Mouse (Mus musculus) granulocyte monocyte progenitor cell, adult 5-6 weeks (primary cell): Measurements from ENCODE around the gene Creb3l4. TPM values are rescaled to one million over a fixed set of nuclear protein-coding genes. Genes with fewer than 3 reads are reported as not detected.

Experiments
- ATAC-seq: replicated peaks from 2 replicates; pipeline ENCODE4 v1.8.0; 2016; ENCODE audit warnings: mild to moderate bottlenecking, moderate TSS enrichment, inconsistent platforms; ENCODE audit not compliant: poor library complexity, severe bottlenecking
- total RNA-seq, 2 experiments: library from RNA; stranded (forward) in 1 of 2; stranded (reverse) in 1 of 2; fragments of 200-712, 200-1000 nt in 1 of 2; fragments of >200 nt in 1 of 2; fragmentation: Nextera tagmentation in 1 of 2; gene quantifications; 2 replicates each; pipeline ENCODE4 v1.2.3; 2014 to 2017

The Creb3l4 gene
- total RNA-seq, 2 experiments from 2014 or later: not detected

- no peak for ATAC-seq
Observed at GRCm38 (mm10) chr3:90204582-90204981, 38.7 kb downstream of the Creb3l4 start.

- ATAC-seq: no peak
Observed at GRCm38 (mm10) chr3:90203619-90204018, 39.7 kb downstream of the Creb3l4 start.

- ATAC-seq: no peak
Observed at GRCm38 (mm10) chr3:90202884-90203283, 40.4 kb downstream of the Creb3l4 start.

- ATAC-seq: no peak
Observed at GRCm38 (mm10) chr3:90197548-90197947, 45.8 kb downstream of the Creb3l4 start.

- no peak for ATAC-seq
Observed at GRCm38 (mm10) chr3:90195644-90196043, 47.7 kb downstream of the Creb3l4 start.

- no peak for ATAC-seq
Observed at GRCm38 (mm10) chr3:90194759-90195158, 48.6 kb downstream of the Creb3l4 start.

- no peak for ATAC-seq
Observed at GRCm38 (mm10) chr3:90190859-90191510, 52.3 kb downstream of the Creb3l4 start.

Other genes with a start within 250 kb of the Creb3l4 start
- gene Hax1, start 244.7 kb downstream of the Creb3l4 start, total RNA-seq (2014; fragmentation: Nextera tagmentation): 117 and 123 TPM in 2 replicates
- 86.2 and 87.3 TPM in 2 replicates for gene Hax1, start 244.7 kb downstream of the Creb3l4 start, total RNA-seq (2017)
- 35.2 and 45.3 TPM in 2 replicates for gene 4933434E20Rik, start 191.9 kb downstream of the Creb3l4 start, total RNA-seq (2014; fragmentation: Nextera tagmentation)
- gene 4933434E20Rik, start 191.9 kb downstream of the Creb3l4 start, total RNA-seq (2017): 49.6 and 63.6 TPM in 2 replicates
- gene Ubap2l, start 190.9 kb downstream of the Creb3l4 start, total RNA-seq (2014; fragmentation: Nextera tagmentation): 242 and 252 TPM in 2 replicates
- gene Ubap2l, start 190.9 kb downstream of the Creb3l4 start, total RNA-seq (2017): 124 and 135 TPM in 2 replicates
- gene Tpm3, start 170.9 kb downstream of the Creb3l4 start, total RNA-seq (2014; fragmentation: Nextera tagmentation): 529 and 543 TPM in 2 replicates
- 806 and 846 TPM in 2 replicates for gene Tpm3, start 170.9 kb downstream of the Creb3l4 start, total RNA-seq (2017)
- 0.28 and 1.8 TPM in 2 replicates for gene Nup210l, start 139.4 kb downstream of the Creb3l4 start, total RNA-seq (2014; fragmentation: Nextera tagmentation)
- gene Nup210l, start 139.4 kb downstream of the Creb3l4 start, total RNA-seq (2017): 0.31 and 0.52 TPM in 2 replicates
- 6,284 and 6,500 TPM in 2 replicates for gene Rps27, start 29.9 kb downstream of the Creb3l4 start, total RNA-seq (2014; fragmentation: Nextera tagmentation)
- gene Rps27, start 29.9 kb downstream of the Creb3l4 start, total RNA-seq (2017): 3,798 and 4,186 TPM in 2 replicates
- 1.1 and 1.3 TPM in 2 replicates for gene Rab13, start 29.8 kb downstream of the Creb3l4 start, total RNA-seq (2014; fragmentation: Nextera tagmentation)
- 0.52 and 3.0 TPM in 2 replicates for gene Rab13, start 29.8 kb downstream of the Creb3l4 start, total RNA-seq (2017)
- gene Jtb, start 11.9 kb downstream of the Creb3l4 start, total RNA-seq (2014; fragmentation: Nextera tagmentation): 85.8 and 89.8 TPM in 2 replicates
- 44.6 and 55.5 TPM in 2 replicates for gene Jtb, start 11.9 kb downstream of the Creb3l4 start, total RNA-seq (2017)
- 26.6 and 35.3 TPM in 2 replicates for gene Slc39a1, start 4.7 kb upstream of the Creb3l4 start, total RNA-seq (2014; fragmentation: Nextera tagmentation)
- 36.4 and 36.6 TPM in 2 replicates for gene Slc39a1, start 4.7 kb upstream of the Creb3l4 start, total RNA-seq (2017)
- gene Crtc2, start 10.7 kb upstream of the Creb3l4 start, total RNA-seq (2014; fragmentation: Nextera tagmentation): 48.1 and 49.5 TPM in 2 replicates
- gene Crtc2, start 10.7 kb upstream of the Creb3l4 start, total RNA-seq (2017): 10.1 and 11.4 TPM in 2 replicates
- 28.1 and 37.5 TPM in 2 replicates for gene Dennd4b, start 21.7 kb upstream of the Creb3l4 start, total RNA-seq (2014; fragmentation: Nextera tagmentation)
- 13.6 and 16.5 TPM in 2 replicates for gene Dennd4b, start 21.7 kb upstream of the Creb3l4 start, total RNA-seq (2017)
- gene Gatad2b, start 49.7 kb upstream of the Creb3l4 start, total RNA-seq (2014; fragmentation: Nextera tagmentation): 68.7 and 83.6 TPM in 2 replicates
- 19.4 and 19.9 TPM in 2 replicates for gene Gatad2b, start 49.7 kb upstream of the Creb3l4 start, total RNA-seq (2017)
- gene Slc27a3, start 146.4 kb upstream of the Creb3l4 start, total RNA-seq (2014; fragmentation: Nextera tagmentation): 2.1 and 4.2 TPM in 2 replicates
- 0.88 and 0.99 TPM in 2 replicates for gene Slc27a3, start 146.4 kb upstream of the Creb3l4 start, total RNA-seq (2017)
- gene Ints3, start 190.1 kb upstream of the Creb3l4 start, total RNA-seq (2014; fragmentation: Nextera tagmentation): 29.3 and 47.1 TPM in 2 replicates
- 18.4 and 25.9 TPM in 2 replicates for gene Ints3, start 190.1 kb upstream of the Creb3l4 start, total RNA-seq (2017)
- gene Npr1, start 222.4 kb upstream of the Creb3l4 start, total RNA-seq (2014; fragmentation: Nextera tagmentation): 0.82 TPM in 1 of 2 replicates, not detected in the other
- not detected in 2 replicates for gene Npr1, start 222.4 kb upstream of the Creb3l4 start, total RNA-seq (2017)
- gene Ilf2, start 232.6 kb upstream of the Creb3l4 start, total RNA-seq (2014; fragmentation: Nextera tagmentation): 120 and 128 TPM in 2 replicates
- gene Ilf2, start 232.6 kb upstream of the Creb3l4 start, total RNA-seq (2017): 176 and 204 TPM in 2 replicates
- 31.7 and 47.1 TPM in 2 replicates for gene Snapin, start 247.5 kb upstream of the Creb3l4 start, total RNA-seq (2014; fragmentation: Nextera tagmentation)
- gene Snapin, start 247.5 kb upstream of the Creb3l4 start, total RNA-seq (2017): 35.5 and 44.1 TPM in 2 replicates